Mouse (Mus musculus) kidney, adult 9 months (tissue): ENCODE results near the gene Cdk5rap3.

ENCODE experiments used
- DNase-seq: peaks from one replicate; pipeline ENCODE4 v3.0.0; 2022

Cdk5rap3 gene

DNA sequence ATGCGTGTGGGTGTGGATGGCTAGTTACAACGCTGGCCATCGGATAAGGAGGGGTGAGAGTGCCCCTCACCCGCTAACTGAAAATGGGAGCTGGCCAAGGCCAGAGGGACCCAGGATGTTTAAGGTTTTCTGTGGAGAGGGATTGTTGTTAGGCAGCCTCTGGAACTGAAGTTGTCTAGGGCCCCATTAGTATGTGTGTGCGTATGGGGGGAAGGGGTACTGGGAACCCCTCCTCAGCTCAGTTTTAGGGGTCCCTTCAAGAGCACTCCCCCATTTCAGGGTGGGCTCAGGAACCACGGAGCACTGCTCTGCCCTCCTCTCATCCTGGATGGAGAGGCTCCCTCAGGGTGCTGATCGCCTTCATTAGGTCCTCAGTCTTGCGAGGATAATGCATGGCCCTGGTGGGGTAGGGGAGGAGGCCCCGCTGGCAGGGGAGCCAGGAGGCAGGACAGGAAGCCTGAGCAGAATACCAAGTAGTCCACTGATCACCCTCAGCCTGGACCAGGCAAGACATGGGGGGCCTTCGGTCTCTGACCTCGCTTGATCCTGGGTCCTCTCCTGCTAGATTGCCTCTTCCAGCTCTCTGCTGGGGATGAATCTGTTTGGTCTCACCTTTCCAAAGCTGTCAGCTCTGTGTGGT, 23.0 kb downstream of the Cdk5rap3 start:
- DNase-seq: no peak

DNA sequence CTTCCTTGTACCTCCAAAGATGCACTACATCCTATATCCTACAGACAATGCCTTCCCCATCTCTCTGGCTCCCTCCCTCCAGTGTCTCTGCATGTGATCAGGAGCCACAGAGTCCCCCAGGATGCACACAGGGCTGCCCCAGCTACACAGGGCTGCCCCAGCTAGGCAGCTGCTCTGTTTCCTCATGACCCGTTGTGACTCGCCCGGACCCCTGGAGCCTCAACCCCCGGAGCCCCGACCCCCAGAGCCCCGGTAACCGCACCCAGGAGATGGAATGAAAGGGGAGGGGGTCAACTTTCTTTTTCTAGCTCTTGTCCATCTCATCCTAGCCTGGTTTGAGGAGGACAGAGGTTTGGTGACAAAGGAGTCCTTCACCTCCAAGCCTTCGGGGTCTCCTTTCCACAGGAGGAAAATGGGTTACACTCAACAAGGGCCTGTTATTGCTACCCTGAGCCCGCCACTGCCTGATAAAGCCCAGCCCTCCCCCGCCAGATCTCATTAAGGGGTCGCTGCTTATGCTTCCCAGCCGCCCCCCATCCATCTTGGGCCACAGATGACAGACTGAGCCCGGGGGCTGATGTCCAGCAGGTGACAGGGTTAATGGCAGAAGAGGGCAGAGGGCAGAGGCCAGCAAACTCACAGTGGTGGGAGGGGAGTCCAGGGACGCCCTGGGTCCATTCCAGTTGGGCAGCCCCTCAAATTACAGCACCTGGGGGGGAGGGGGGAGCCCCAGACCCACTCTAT, 24.3 kb downstream of the Cdk5rap3 start:
- no peak for DNase-seq

DNA sequence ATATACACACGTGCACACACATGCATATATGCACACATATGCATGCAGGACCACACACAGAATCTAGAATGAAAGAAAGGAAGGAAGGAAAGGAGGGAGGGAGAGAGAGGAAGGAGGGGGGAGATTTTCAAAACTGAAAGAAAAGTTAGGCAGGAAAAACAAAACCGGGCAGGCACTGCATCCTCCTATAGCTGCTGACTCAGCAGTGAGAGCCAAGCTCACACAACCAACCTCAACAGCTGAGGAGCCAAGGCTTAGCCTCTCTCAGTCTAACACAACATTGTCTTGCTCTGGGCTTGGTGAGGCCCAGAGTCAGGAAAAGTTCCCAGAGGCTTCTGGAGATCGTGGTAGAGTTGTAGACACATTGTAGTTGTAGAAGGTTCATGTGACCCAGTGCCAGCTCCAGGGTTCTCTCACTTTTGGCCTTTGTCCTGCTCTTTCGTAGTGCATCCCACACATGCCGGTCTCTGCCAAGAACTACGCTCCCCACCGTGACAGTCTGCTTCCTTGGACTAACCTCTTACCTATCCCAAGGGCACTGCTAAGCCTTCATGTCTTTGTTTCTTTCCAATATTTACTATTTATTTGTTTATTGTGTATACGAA, 29.3 kb downstream of the Cdk5rap3 start:
- no peak for DNase-seq

DNA sequence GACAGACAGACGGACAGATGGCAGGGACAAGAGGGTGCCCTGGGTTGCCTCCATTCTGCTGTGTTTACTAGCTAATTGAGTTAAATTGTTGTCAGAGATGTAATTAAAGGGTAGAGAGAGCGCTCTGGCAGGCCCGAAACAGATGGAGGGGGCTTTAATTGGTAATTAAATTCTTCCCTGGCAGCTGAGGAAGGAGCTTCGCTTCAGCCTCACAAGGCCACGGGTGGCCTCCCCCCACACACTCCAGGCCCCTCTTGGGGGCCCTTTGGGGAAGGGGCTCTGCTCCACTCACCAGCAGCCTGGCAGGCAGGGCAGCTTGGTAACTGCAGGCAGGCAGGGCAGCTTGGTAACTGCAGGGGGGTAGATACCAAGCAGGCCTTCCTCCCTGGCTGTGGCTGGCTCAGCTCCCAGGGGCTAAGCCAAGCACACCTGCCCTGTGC, 30.4 kb downstream of the Cdk5rap3 start:
- DNase-seq: no peak

DNA sequence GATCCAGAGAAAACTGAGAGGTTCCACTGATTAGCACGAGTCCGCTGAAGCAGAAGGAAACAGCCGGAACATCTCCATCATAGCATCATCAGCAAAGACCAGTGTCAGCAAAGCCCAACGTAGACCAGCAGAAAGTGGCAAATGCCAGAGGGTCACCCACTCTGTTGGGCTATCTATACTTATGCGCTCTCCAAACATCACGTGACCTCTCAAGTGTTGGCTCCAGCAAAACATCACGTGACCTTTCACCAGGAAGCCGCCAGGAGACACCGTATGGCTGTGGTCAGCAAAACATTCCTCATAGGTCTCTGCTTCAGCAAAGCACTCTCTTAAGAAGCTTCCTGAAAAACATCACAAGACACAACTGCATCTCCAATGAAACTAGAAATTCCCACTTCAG, 36.0 kb downstream of the Cdk5rap3 start:
- no peak for DNase-seq

DNA sequence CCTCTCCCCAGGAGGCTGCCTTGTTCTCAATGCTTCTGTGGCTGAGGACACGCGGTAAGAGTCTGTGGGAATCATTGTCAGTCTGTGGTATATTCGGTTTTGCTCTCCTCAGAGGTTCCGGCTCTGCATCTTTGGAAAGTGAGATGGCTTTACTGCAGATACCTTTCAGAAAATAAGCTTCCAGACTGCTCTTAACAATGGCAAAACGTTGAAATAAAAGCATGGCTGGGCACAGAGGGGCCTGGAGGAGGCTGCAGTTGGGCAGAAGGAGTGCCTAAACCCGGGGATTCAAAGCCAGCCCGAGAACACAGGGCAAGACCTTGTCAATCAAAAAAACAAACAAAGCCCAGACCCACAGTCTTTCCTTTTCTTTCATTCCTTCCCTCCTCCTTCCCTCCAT, 36.9 kb downstream of the Cdk5rap3 start:
- DNase-seq: no peak

DNA sequence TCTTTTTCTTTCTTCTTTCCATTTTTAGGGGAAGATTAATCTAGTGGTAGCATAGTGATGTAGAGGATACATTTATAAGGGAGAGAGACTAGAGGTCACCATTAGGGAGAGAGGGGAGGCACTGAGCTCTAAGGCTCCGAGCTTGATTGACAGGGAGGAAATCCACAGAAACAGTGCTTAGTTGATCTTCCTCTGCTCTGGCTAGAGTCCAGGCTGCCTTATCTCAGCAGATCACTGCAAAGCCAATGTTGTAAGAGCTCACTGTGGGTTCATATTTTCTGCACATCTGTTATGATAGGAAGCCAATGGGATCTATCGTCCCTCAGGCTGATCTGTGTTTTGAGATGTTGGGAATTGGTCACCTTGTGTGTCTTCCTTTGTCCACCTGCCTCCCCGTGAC, 37.6 kb downstream of the Cdk5rap3 start:
- DNase-seq: no peak

DNA sequence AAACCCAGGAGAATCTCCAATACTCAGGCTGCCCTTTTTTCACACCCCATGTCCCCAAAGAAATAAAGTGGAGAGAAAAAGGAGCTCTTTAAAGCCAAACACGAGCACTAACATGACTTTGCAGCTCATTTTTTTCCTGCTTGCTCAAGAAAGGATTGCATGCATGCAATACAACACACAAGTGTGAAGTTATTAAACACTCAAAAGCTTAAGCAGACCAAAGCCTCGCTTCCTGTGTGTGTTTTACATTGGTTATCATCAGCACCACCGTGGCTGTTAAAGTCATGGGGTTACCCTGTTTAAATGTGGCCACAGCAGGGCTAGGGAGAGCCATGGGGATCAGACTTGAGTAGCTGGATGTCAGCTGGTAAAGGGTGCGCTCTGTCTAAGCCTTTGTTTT, 39.2 kb downstream of the Cdk5rap3 start:
- DNase-seq: no peak

DNA sequence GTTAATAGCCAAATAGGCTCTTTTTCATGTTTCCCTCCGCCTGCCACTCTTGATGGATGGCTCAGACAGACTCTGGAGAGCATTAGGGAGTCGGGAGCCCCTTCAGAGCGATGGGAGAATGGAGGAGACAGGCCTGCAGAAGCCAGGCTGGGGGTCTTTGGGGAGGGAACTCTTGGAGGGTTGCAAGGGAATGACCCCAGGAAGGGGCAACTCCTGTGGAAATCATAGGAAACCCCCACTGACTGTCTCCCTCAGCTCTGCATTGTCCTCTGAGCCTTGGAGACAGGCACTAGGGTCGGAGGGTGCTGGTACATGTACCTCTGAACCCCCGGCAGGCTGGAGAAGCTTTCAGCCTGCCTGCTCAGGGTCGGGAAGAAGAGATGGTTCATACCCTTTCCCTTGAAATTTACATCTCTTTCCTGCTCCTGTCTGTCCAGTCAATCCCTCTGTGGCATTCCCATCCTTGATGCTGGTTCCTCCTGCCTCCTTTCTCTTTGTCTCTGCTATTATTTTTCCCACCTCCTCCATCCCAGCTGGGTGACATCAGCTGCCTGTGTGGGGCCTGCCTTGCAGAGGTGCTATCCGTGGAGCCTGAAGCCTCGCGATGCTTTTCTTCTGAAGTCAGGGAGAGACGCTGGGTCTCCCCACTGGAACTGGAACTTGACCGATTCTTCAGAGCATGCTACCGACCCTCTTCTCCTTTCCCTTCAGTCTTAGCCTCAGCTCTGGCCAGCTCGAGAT, 39.8 kb downstream of the Cdk5rap3 start:
- DNase-seq: no peak

DNA sequence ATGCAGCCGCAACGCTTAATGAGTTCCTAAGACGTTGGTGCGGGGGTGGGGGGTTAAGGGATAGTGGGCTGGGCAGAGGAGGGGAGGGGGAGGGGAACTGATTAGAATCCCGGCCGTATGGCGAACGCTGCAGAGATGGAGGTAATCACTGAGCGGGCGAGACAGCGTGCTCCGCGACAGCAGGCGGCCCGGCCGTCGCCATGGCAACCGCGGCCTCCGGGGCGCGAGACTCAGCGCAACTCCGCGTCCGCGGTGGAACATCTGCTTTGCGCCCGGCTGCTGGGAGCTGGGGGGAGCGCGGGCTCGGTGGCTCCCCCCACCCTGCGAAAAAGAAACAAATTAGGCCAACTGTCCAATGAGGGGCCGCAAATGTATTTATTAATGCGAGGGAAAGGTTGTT, 40.6 kb downstream of the Cdk5rap3 start:
- peak; percentile 19 for DNase-seq

DNA sequence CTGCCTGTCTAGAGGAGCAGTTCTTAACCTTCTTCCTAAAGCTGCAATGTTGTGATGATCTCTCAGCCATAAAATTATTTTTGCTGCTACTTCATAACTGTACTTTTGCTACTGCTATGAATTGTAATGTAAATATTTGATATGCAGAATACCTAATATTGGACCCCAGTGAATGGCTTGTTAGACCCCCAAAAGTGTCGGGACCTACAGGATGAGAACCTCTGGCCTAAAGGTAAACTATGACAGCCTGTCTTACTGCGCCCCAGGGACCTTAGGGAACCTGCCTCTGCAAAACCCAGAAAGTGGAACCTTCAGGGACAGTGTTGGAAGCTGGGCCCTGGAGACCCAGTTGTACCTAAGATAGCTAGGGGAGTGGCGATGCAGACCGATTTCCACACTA, 41.0 kb downstream of the Cdk5rap3 start:
- DNase-seq: no peak

DNA sequence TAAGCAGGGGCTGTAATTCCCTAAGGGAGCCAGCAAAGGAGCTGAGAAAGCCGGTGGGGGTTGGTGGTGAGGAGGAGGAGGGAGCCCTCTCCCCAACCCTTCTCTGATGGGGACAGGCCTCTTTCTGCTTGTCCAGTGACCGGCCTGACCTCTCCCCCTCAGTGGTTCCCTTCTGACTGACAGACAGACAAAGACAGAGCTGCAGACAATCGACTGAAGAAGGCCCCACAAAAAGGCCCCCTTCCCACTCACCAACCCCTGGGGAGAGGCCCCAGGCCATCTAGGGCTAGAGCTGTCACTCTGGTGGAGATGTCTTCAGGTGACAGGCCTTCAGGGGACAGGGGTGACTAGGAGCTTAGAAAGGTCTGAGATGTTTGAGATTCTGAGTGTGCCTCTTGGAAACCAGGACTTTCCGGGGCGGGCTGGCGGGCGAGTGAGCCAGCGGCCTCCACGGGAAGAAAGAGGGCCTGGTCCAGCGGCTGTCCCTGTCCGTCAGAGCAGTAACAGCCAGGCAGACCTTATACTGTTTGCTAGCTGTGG, 42.6 kb downstream of the Cdk5rap3 start:
- DNase-seq: no peak

DNA sequence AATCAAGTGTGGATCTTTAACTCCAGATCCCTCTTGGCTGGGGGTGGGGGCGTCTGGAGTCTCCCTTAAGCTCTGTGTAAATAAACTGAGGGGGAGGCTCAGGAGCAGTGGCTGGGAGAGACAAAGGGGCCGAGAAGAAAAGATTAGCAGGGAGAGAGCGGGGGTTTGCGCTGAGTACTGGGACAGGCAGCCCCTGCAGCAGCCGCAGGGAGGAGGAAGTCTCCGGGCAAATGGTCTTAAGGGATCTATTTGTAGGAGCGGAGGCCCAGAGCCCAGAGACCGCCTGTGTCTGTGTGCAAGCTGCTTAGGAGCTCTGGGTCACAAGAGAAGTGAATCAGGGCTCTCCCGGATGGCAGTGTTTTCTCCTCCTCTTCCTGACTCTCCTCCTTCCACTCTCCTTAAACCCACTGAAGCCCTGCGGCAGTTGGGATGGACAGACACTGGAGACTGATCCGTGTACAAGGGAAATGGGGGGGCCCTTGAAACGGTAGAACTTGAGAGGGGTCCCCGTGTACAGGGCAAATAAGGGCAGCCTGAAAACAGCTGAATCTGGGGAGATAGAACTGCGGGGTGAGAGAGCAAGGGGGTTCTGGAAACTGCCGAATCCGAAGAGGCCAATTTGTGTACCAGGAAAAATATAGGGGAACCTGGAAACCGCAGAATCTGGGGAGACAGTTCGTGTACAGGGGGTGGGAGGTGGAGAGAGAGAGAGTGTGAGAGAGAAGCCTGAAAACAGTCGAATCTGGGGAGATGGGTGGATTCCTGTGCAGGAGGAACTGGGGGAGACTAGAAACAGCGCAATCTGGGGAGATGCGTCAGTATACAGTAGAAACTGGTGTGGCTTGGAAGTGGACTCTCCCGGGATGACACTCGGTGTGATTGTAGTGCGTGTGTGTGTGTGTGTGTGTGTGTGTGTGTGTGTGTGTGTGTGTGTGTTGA, 43.6 kb downstream of the Cdk5rap3 start:
- DNase-seq: no peak

DNA sequence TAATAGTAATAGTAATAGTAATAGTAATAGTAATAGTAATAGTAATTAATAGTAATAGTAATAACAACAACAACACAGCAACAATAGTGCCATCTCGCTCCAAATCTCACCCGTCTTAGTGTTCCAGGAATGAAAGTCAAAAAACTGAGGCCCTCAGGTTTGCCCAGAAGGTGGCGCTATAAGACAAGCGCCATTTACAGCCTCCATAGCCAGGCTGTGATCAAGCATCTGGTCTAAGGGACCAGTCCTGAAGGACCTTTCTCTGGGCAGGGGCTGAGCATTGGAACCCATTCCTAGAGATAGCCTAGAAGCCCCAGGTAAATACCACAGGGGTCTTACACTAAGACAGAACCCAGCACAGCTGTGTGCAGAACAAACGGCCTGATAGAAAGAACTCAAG, 49.1 kb downstream of the Cdk5rap3 start:
- DNase-seq: peak; percentile 82

DNA sequence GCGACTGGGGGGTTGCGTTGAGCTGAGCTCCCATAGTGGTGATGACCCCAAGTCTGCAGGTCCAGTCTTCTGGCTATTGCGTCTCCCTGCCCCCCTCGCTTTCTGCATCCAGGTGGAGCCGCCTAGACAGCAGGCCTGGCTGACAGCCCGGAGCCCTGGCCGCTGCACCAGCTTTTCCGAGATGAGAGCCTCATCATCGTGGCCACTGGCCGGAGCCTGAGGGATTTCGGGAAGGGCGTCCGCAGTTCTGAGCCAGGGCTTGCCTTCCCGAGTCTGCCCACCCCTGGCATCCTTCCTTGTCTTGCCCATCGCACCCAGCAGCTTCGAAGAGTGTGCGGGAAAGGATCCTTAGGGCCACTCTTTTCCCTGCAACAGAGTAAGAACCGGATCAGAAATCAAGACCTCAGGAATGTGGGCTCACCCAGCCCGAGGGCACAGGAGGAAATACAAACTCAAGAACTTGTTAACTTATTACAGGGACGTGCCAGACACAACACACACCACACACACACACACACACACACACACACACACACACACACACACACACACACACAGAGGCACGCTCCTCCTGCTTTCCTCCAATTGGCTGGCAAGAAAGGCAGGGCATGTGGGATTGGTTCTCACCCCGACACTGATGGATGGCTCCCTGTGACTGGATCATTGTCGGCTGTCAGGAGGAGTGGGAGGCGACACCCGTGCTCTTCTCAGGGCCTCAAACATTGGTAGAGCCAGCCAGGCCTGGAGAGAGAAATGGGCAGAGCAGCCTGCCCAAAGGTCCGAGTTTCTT, 52.9 kb downstream of the Cdk5rap3 start:
- peak; percentile 81 for DNase-seq

DNA sequence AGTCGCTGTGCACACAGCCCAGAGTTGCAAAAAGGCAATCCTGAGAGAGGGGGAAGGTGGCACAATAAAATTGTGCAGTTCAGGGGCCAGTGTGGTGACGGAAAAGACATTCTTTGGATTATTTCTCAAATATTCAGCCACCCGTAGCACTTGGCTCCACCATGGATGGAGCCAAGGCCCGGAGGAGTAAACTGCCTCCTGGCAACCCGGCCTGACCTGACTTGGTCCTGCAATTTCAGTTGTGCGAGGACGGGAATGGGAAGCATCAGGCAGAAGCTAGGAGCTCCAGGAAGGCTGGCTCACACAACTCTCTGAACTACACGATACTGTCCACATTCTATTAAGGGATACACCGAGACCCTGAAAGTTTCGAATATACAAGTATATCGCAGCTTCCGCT, 53.8 kb downstream of the Cdk5rap3 start:
- DNase-seq: peak; percentile 26

DNA sequence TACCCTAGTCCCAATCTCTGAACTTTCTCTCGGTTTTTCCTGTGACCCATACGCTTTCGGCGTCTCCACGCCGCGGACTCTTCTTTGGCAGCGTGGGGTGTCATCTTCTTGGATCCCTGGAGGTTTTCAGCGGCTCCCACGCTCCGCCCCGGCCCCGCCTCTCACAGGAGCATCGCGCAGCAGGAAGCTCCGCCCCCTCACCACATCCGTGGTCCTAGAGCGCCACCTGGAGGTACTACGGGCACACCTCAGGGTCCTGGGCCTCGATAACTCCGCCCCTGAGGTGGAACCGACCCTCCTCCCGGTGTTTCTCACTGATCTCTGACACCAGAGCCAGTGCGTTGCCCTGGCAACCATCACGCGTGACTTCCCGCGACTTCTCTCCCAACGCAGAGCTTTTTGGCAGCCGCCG, 54.4 kb downstream of the Cdk5rap3 start:
- peak; percentile 97 for DNase-seq

DNA sequence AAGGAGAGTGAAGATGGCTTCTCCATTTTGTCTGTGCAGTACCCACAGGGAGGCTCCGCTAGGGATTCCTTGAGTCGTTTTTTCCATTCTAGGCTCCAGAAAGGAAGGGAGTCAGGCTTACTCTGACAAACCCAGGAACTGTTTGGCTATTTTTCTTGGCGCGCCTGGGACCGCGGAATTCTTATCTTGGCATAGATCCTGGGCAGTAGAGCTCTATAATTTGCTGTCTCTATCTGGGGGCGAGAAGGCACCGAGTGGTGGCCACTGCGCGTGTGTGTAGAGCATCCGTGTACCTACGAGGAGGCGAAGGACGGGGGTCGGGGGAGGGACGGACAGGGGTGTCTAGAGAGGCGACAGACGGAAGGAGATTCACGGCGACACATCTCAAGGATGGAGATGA, 54.9 kb downstream of the Cdk5rap3 start:
- peak; percentile 64 for DNase-seq

DNA sequence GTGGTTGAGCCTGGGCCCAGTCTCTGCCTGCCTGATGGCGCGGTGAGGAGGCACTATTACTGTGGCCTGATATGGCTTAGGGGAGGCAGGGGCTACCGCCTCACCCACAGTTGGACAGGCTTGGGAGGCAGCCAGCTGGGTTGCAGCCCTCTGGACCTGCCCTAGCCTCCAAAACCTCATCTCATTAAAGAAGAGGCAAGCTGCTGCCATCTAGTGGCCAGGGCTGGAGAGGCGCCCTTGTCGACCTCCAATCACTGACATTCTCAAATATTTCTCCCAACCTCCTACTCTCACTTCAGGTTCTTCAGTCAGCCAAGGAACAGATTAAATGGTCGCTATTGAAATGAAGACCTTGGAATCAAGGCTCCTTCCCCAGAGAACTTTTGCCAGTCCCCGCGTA, 55.7 kb downstream of the Cdk5rap3 start:
- peak; percentile 87 for DNase-seq

DNA sequence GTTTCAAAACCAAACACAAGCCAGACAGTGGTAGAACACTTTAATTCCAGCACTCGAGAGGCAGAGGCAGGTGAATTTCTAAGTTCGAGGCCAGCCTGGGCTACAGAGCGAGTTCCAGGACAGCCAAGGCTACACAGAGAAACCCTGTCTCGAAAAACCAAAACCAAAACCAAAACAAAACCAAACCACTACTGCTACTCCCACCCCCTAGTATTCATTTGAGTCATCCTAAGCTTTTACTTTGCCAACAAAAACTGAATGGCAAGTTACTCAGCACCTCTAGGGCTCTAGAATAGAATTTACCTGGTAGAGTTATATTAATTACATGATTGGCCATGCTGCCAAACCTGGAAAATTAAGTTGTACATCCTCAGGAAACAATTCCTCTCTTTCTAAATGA, 56.7 kb downstream of the Cdk5rap3 start:
- DNase-seq: no peak

DNA sequence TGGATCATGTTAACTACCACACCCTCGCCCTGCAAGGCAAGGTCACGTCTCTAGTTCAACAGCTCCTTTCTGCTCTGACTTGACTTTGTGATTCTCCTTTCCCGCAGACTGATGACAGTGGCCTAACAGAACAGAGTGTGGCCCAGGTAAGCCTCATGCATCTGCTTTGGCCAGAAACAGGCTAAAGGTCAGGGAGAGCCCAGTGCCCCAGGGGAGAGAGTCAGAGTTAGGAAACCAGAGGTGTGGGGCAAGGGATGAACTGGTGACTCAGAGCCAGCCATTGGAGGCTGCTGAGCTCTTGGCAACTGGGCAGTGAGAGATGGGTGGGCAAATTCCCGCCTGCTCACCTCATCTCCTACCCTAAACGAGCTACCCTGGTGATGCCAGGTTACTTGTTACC, 58.9 kb downstream of the Cdk5rap3 start:
- DNase-seq: no peak
